Comparison of ENCODE assay signal across 11 mouse cellular contexts in the genomic region with DNA sequence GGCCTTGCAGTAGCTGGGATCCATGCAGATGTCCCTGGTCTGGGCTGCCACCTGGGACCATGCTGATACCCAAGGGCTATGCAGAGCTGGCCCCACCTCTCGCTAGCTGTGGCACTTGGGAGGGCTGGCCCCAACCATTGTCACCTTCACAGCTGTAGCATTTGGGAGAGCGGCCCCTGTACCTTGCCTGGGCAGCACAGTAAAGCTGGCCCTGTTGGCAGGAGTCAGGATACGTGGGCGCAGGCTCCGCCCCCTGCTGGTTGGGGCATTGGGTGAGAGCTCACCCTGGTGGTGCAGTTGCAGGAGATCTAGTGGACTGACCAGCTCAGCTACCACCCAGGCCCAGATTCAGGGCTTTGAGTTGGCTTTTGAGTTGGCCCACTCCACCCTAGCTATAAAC. TPM values are rescaled to one million over a fixed set of nuclear protein-coding genes. Genes with fewer than 3 reads are reported as not detected.
DNase-seq lines count a peak whose midpoint lies in the region; ATAC-seq lines count a peak whose summit lies in the region.
"Had no signal": no experiment of that assay in that cellular context is flagged by ENCODE, and none has a peak within 500 bp of the region (broad histone marks: within the 10 kb centered on the region; RNA-seq: fewer than 3 reads in every experiment).

No protein-coding gene starts in this region.

- H3K4me3 ChIP-seq in liver, embryonic 12.5 days: no peak overlapping the region

- H3K4me2 ChIP-seq in liver, embryonic 12.5 days: no peak overlapping the region

- no peaks in the 10 kb centered on the region for H3K4me1 ChIP-seq in liver, embryonic 12.5 days

- H3K36me3 ChIP-seq in liver, embryonic 12.5 days: no peaks in the 10 kb centered on the region

- no peak overlapping the region for H3K27ac ChIP-seq in liver, embryonic 12.5 days

- no peak overlapping the region for H3K9ac ChIP-seq in liver, embryonic 12.5 days

- H3K9me3 ChIP-seq in liver, embryonic 12.5 days (replicated peaks): no peaks in the 10 kb centered on the region

- no peak for ATAC-seq in CD4-positive, CD25-positive, alpha-beta regulatory T cell, adult 4 months
- no peak for ATAC-seq in liver, embryonic 12.5 days
- peak; percentile 91 for ATAC-seq in common myeloid progenitor, adult 5-6 weeks (replicated peaks; ENCODE audit: low read depth, poor library complexity, severe bottlenecking)
- ATAC-seq: Patski had no signal

- peak; percentile 43 for DNase-seq in CD4-positive, CD25-positive, alpha-beta regulatory T cell, adult 2 months (ENCODE audit: low read depth, low spot score)
- peak; percentile 39 for DNase-seq in liver
- peak; percentile 17 for DNase-seq in lung, postnatal 10 days
- DNase-seq in adipocyte (ENCODE audit: low spot score): no peak
- DNase-seq in right cerebral cortex, postnatal 14 days: no peak
- DNase-seq: embryo, embryonic 11 days; heart, postnatal 36 days had no signal

- WGBS in liver, embryonic 12.5 days (ENCODE audit: insufficient replicate concordance): 56% methylated on average over 5 of the region's 5 CpGs

- no peaks in the 10 kb centered on the region for H3K27me3 ChIP-seq in liver, embryonic 12.5 days (replicated peaks)

RNA-seq across cellular contexts. Expression of gene Trim9, which starts 12.9 kb away (rescaled TPM):
- polyA plus RNA-seq in CD4-positive, CD25-positive, alpha-beta regulatory T cell, adult 4 months (2017; shearing (Covaris generic)): under 1 TPM in 1 of 2 experiments, not detected in 1; 0.08 TPM
- polyA plus RNA-seq in liver, embryonic 12.5 days (2016; fragmentation: Nextera tagmentation; extraction: Ambion mirVana): 0.07 TPM in 1 of 2 replicates, not detected in the other
- total RNA-seq in common myeloid progenitor, adult 5-6 weeks (2017): 0.18 and 0.39 TPM in 2 replicates
- polyA plus RNA-seq: Patski had no signal

Comparison
In these comparisons a context has a peak if more than half of its experiments do, and no peak if none do; other contexts are left out.
1. DNase-seq: peak in CD4-positive, CD25-positive, alpha-beta regulatory T cell, adult 2 months (single experiment), liver (single experiment) and lung, postnatal 10 days (single experiment); none in adipocyte (single experiment) and right cerebral cortex, postnatal 14 days (single experiment).